22 mouse cellular contexts compared by ENCODE assay signal in the genomic region with DNA sequence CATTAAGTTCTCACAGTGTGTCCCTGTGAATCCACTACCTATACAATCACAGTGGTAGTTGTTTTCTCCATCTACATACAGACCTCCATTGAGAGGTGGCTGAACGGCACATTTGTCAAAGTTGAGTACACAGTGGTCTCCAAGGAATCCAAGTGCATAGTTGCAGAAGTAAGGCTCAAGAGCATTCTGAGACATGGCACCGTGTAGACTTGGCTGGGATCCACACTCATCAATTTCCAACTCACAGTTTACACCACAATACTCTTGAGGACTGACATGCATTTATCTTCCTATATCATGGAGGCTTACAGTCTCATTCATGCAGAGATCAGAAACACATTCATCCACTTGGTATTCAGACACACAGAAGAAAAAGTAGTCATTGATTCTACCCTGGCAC.
"Had no signal": no experiment of that assay in that cellular context is flagged by ENCODE, and none has a peak within 500 bp of the region (broad histone marks: within the 10 kb centered on the region; RNA-seq: fewer than 3 reads in every experiment).

No protein-coding gene starts in this region.

- DNase-seq: gastrocnemius, adult 2 months; gastrocnemius, postnatal 10 days; gastrocnemius, postnatal 25 days; heart, adult 18-20 months; heart, postnatal 14 days; heart, postnatal 36 days; kidney, adult 11 months; kidney, adult 2 months; kidney, postnatal 10 days; kidney, postnatal 25 days; liver had no signal

- H3K4me3 ChIP-seq: gastrocnemius, adult 2 months; heart, embryonic 10.5 days; heart, embryonic 12.5 days; hindbrain, embryonic 12.5 days; layer of hippocampus, adult 2 months; left cerebral cortex, adult 2 months; limb, embryonic 10.5 days; limb, embryonic 12.5 days had no signal

- H3K9me3 ChIP-seq: heart, embryonic 10.5 days; heart, embryonic 12.5 days; hindbrain, embryonic 12.5 days; limb, embryonic 10.5 days; limb, embryonic 12.5 days had no signal

- ATAC-seq: forebrain, embryonic 16.5 days; hindbrain, embryonic 16.5 days; intestine, embryonic 16.5 days had no signal

- H3K4me2 ChIP-seq: heart, embryonic 12.5 days; hindbrain, embryonic 12.5 days; limb, embryonic 12.5 days; liver, embryonic 11.5 days had no signal

- H3K9ac ChIP-seq: heart, embryonic 12.5 days; hindbrain, embryonic 12.5 days; limb, embryonic 12.5 days had no signal

- H3K36me3 ChIP-seq: heart, embryonic 10.5 days; heart, embryonic 12.5 days; hindbrain, embryonic 12.5 days; limb, embryonic 10.5 days; limb, embryonic 12.5 days had no signal

- H3K27me3 ChIP-seq: heart, embryonic 12.5 days; hindbrain, embryonic 12.5 days; limb, embryonic 12.5 days had no signal

- H3K4me1 ChIP-seq: hindbrain, embryonic 12.5 days; limb, embryonic 10.5 days; limb, embryonic 12.5 days had no signal

- H3K27ac ChIP-seq: gastrocnemius, adult 2 months; heart, embryonic 10.5 days; hindbrain, embryonic 12.5 days; layer of hippocampus, adult 2 months; left cerebral cortex, adult 2 months; limb, embryonic 10.5 days; limb, embryonic 12.5 days had no signal
